Mouse (Mus musculus): ENCODE measurements around the gene Prlh.

Prlh gene

DNA sequence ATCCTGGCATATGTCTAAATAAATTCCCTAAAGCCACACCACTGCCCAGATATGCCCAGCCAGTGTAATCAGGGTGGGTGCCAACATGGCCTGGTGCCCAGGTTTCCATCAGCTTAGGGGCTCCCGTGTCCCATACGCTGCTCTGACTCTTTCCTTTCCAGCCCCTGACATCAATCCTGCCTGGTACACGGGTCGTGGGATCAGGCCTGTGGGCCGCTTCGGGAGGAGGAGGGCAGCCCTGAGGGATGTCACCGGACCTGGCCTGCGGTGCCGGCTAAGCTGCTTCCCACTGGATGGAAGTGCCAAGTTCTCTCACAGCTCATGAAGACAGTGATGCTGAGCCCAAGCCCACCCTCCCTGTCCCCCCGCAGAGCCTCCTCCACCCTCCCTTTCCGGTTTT lies 780 bp downstream of the Prlh start:
- DNase-seq (ENCODE audit: low spot score), result no peak

- peak; percentile 14 for DNase-seq (ENCODE audit: low spot score)
These were observed 3.6 kb downstream of the Prlh start for GRCm38 (mm10) chr1:90956245-90957096.

- no peak for DNase-seq (ENCODE audit: low spot score)
These were observed 9.6 kb downstream of the Prlh start for GRCm38 (mm10) chr1:90962526-90962925.

DNA sequence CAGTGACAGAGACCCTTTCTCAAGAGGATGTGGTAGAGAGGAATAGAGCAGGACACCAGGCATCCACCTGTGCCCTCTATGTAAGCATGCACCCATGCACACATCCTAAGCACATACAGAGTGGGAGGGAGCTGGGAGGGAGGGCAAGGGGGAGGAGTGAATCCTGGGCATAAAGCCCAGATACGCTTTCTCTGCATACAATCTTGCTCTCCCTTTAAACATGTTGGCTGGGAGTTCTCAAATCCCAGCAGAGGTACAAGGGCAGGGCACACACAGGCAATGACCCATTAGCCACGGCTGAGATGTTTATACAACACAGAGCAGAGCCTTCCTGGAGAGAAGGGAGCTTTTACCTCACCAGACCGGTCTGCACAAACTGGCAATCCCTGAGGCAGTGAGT lies 10.1 kb downstream of the Prlh start:
- DNase-seq (ENCODE audit: low spot score), result no peak

DNA sequence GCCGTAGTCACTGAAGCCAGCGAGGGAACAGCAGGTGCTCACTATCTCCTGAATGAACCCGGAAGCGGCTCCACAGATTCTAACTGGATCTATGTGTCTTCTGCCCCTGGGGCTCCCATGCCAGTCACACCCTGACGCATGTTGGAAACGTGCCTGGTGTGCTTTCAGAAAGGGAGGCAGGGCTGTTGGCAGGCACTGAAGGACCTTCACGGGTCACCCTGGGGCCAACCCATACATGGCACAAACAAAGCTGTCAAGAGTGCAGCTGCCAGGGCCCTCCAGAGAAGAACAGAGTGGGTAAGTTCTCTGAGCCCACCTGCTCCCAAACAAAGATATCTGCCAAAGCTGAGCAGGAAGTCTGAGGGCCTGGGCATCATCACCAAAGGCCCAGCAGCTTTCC lies 14.7 kb downstream of the Prlh start:
- DNase-seq (ENCODE audit: low spot score), result no peak

DNA sequence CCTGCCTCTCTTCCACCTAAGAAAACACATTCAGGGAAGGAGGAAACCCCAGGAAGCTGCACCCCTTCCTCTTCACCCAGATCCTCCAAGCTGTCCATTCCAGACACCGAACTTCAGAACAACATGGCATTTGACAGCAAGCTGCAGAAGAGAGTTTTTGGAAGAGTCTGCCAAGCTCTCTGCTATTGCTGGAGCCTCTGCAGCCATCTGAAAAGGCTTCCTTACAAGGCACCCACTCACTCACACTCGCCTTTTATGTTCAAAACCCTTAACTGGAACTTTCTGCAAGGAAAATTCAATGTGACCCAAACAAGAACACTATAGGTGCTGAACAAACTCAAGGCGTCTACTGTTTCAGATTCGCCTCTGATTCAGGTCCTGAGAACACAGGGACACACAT lies 15.7 kb downstream of the Prlh start:
- no peak for DNase-seq (ENCODE audit: low spot score)

DNA sequence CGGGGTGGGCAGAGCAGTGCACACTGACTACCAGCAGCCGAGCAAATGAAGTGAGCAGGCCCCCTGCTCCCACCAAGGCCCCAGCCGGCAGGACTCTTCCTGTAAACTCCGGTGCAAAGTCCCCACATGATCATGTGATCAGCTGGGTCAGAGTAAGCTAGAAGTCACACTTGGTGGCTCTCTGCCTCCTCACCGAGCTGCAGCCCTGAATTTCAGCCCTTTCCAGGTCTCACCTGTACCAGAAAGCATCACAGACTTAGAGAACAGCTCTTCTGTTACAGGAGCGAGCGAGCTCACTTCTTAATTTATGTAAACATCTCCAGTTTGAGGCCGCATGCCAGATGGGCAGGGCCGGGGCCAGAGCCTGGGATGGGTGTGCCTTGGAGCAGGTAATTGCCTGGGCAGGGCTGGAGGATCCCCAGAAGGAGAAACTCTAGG lies 16.5 kb downstream of the Prlh start, which contains the start of gene Rab17:
Gene Rab17, minus strand, starts transcription at position 315 of the 438 bp plus-strand sequence.
- DNase-seq (ENCODE audit: low spot score), result no peak

DNA sequence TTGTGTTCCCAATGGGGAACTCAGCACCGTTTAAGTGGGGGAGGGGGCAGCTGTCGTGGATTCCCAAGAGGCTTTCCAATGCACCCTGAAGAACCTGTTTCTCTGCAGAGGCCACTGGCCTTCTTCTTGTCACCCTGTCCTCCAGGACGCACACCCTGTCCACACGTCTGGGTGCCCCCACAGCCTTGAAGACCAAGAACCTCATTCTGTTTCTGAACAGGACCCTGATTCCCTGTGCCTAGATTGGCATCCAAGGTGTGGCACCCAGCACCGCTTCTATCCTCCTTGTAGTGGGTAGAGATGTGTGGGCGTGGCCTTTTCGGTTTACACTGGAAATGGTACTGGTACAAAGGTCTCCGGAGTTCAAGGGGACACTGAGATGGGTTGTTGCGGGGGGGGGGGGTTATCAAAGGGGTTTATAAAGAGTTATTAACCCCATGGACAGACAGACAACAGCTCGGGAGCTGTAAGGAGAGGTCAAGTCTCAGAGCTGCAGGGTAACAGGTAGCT lies 17.0 kb downstream of the Prlh start:
- no peak for DNase-seq (ENCODE audit: low spot score)

DNA sequence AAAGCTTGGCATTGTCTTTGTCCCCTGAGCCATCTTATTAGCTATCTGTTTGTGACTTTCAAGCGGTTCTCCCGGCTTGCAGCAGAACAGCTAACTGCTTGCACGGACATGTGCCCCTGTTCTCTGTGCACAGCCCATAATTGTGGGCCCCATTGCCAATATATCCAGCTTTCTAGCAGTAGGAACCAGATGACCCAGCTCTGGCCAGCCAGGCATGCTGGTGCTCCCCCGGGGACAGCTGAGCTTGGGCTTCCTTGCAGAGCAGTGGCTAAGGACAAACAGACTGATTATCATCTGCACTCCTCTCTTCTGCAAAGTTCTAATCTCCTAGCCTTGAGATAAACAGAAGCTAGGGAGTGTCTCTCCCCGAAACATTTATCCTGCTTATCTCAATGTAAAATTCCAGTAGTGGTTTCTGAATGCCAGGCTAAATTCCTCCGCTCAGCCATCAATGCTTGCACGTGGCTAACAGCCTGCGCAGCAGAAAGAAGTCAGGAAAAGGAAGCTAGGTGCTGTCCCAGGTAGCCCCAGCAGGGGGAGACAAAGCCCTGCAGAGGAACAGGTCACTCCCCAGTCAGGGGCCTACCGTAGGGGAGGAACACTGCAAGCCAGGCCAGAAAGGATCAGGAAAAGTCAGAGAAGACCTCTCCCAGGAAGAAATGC lies 20.1 kb downstream of the Prlh start:
- peak; percentile 60 for DNase-seq (ENCODE audit: low spot score)

DNA sequence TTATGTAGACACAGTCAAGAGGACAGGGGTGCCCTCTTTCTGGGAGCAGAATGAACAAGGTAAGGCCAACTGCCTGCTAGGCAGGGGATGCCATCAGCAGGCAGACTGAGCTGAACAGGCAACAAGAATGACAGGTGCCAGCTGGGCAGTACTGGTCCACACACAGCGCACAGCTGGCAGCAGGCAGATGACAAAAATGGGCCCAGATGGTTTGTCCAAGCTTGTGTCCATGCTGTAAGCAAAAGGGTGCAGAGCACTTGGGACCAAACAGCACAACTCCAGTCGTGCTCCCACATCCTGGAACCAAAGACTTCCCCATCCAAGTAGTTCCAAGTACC lies 20.6 kb downstream of the Prlh start:
- DNase-seq (ENCODE audit: low spot score), result no peak

GRCm38 (mm10) chr1:90974906-90975649 lies 22.2 kb downstream of the Prlh start:
- no peak for DNase-seq (ENCODE audit: low spot score)

- DNase-seq (ENCODE audit: low spot score), result no peak
These were observed 23.1 kb downstream of the Prlh start for GRCm38 (mm10) chr1:90975960-90976359.

- no peak for DNase-seq (ENCODE audit: low spot score)
These were observed 27.9 kb downstream of the Prlh start for GRCm38 (mm10) chr1:90980638-90981330.

GRCm38 (mm10) chr1:90981346-90981745 lies 28.4 kb downstream of the Prlh start:
- DNase-seq (ENCODE audit: low spot score), result no peak

GRCm38 (mm10) chr1:90995916-90996315 lies 43.0 kb downstream of the Prlh start:
- DNase-seq (ENCODE audit: low spot score), result no peak

DNA sequence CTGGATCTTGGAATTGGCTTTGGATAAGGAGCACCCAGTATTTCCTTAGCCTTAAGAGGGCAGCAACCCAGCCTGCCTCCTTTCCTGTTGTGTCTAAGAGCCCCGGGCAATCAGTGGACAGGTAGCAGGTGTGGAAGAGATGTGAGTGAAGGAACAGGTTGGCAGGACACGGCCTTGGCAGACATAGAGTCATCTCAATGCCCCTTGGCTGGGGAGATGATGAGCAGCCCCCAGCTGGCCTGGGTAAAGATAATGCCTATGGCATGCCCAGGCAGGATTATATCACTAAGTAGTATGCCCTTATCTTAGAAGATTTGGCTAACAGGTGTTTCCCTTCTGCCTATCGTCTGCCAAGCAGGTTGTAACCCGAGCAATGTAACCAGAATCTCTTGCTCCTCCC lies 44.2 kb downstream of the Prlh start:
- no peak for DNase-seq (ENCODE audit: low spot score)

DNA sequence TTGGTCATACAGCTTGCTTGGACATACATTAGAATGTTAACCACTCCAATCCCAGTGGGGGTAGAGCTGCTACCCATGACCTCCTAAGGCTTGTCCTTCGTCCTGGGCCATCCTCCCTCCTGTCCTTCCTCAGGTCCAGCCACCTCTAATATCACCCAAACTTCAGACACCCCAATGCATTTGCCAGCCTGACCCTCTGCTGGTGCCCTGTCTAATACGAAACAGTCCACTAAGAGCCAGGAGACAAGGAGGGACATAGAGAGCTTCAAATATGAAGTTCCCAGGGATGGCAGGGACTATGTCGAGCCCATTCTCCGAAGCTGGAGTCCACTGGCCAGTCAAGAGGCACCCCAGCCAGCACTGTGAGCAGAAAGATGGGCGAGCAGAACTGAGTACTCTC lies 44.7 kb downstream of the Prlh start:
- no peak for DNase-seq (ENCODE audit: low spot score)

GRCm38 (mm10) chr1:90998268-90998890 lies 45.5 kb downstream of the Prlh start, which contains the start of gene Lrrfip1:
TSS of gene Lrrfip1 (plus strand) at chr1:90998737.
- no peak for DNase-seq (ENCODE audit: low spot score)

DNA sequence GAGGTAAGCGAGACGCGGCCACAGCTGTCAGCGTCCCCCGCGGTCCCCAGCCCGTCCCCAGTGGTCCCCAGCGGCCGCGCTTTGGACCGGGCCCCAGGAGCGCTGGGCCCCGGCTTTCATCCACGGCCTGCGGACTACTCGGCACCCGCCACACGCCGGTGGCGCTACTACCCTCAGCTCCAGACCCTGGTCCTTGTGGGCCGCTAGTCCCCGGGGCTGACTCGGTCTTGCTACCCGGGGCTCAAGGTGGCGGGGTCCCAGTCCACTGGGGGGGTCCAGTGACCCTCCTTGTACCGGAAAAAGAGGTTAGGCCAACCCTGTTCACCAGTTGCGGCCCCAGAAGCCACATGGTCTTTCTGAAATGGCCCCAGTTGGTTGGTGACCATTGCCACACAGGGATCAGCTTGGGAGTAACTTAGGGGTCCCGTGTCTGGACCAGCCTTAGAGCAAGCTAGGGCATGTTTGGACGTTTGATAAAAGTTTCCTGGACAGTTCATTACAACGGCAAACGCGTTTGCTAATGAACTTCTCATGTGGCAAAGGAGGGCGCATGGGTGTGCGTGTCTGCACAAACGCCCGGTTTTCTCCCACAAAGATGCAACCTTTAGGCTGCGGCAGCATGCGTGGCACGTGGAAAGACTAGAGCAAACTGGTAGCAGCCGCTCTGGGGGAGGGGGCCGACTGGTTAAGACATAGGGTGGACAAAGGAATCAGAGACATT lies 46.1 kb downstream of the Prlh start:
- no peak for DNase-seq (ENCODE audit: low spot score)

DNA sequence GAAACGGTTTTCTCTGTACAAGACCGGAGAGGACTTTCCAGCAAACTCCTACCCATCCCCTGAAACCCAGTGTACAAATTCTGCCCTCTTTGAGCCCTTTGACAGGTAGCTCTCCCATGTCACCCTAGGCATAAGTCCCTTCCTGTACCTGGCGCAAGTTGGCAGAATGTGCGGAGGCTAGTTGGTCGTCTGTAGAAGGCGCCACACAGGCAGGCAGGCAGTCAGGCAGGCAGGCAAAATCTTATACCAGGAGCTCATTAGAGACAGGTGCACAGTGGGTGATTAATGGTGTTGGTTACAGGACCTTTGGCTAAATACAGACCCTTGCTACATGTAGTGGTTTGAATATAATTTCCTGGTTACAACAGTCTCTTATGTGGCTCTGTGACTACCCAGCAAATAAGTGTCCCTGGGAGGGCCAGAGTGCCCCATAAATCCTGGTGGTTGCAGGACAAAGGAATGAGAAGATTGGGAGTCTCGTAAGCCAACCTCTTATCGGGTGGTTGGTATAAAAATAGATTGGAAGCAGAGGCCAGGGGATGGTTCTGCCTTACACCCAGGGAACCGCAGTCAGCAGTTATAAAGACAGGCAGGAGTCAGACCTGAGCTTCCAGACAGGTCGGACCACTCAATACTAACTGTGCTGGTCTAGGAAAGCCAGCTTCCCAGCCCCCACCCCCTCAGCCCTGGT lies 47.1 kb downstream of the Prlh start:
- no peak for DNase-seq (ENCODE audit: low spot score)

Measured in MN1 (cell line).